Mouse (Mus musculus) bone marrow, adult 2 months (tissue): ENCODE measurements around the gene Ppp1r27. TPM values are rescaled to one million over a fixed set of nuclear protein-coding genes. Genes with fewer than 3 reads are reported as not detected.

Experiments
- H3K27ac ChIP-seq: fragments of 200-500 bp; 2 replicates; pipeline ENCODE4 v1.5.1; 2012; ENCODE audit warnings: low read depth, mild to moderate bottlenecking, control low read depth, inconsistent platforms, low read length; ENCODE audit not compliant: control insufficient read depth, poor library complexity, insufficient read depth
- H3K4me1 ChIP-seq: fragments of 200-500 bp; 2 replicates; pipeline ENCODE4 v1.6.1; 2011; ENCODE audit warnings: low read length; ENCODE audit not compliant: control insufficient read depth, insufficient read depth
- H3K4me3 ChIP-seq: fragments of 200-500 bp; replicated peaks from 2 replicates; pipeline ENCODE3; 2011; ENCODE audit warnings: mild to moderate bottlenecking, low read depth, low read length, control low read depth; ENCODE audit not compliant: control insufficient read depth
- CTCF ChIP-seq: fragments of 200-500 bp; IDR thresholded peaks from 2 replicates; pipeline ENCODE4 v1.5.1; 2011; ENCODE audit warnings: low read length, control low read depth; ENCODE audit not compliant: control insufficient read depth, insufficient read depth
- POLR2A ChIP-seq: fragments of 200-500 bp; IDR thresholded peaks from 2 replicates; pipeline ENCODE4 v1.6.1; 2011; ENCODE audit warnings: low read depth, mild to moderate bottlenecking, control low read depth, low read length, borderline replicate concordance; ENCODE audit not compliant: control insufficient read depth
- WGBS: fragments of 180-500 bp; shearing (Covaris S2); methylation state at CpG from one replicate; pipeline ENCODE4 v1.1.7; 2018; 5-methylcytosine and 5-hydroxymethylcytosine counted together
- polyA plus RNA-seq: library from polyadenylated mRNA; stranded (reverse); fragments of >200 nt; gene quantifications from 2 replicates; pipeline ENCODE4 v1.2.4, GENCODE M21; 2011; ENCODE audit warnings: low replicate concordance; ENCODE audit not compliant: missing spikeins, insufficient read depth, insufficient read length

Ppp1r27 gene
- polyA plus RNA-seq, 1 experiment, result not detected

- peaks cover 4% of the 10 kb centered on the region for H3K4me1 ChIP-seq
- TF ChIP-seq CTCF, result no peak
- TF ChIP-seq POLR2A, result no peak
- peak overlapping the region; percentile 91 for H3K4me3 ChIP-seq
- H3K27ac ChIP-seq, result peak overlapping the region; percentile 97
- 50% methylated on average over 8 of the region's 8 CpGs for WGBS
These were observed 31.5 kb upstream of the Ppp1r27 start for GRCm38 (mm10) chr11:120582268-120582981.

GRCm38 (mm10) chr11:120581490-120582267 is 30.7 kb upstream of the Ppp1r27 start, which contains the start of gene Arhgdia:
Gene Arhgdia, minus strand, starts transcription at chr11:120581624.
- Histone ChIP-seq H3K4me1 (peaks cover 4% of the 10 kb centered on the region), H3K4me3 (peak within 1 kb of the TSS; percentile 91), H3K27ac (peak within 1 kb of the TSS; percentile 97)
- WGBS, result under 1% methylated on average over 68 of the region's 75 CpGs
- TF ChIP-seq POLR2A (peak; percentile 91), CTCF (peak; percentile 23; the same call in 1 of the 2 replicates)

- under 1% methylated on average over 44 of the region's 44 CpGs for WGBS
- TF ChIP-seq CTCF (no peak), POLR2A (no peak)
- H3K4me1 ChIP-seq, result peaks cover 4% of the 10 kb centered on the region
- peak overlapping the region; percentile 91 for H3K4me3 ChIP-seq
- peak overlapping the region; percentile 97 for H3K27ac ChIP-seq
These were observed 30.0 kb upstream of the Ppp1r27 start for GRCm38 (mm10) chr11:120580871-120581331.

GRCm38 (mm10) chr11:120580190-120580589 is 29.3 kb upstream of the Ppp1r27 start:
- WGBS, result 31% methylated on average over 7 of the region's 7 CpGs
- Histone ChIP-seq H3K4me1 (peaks cover 4% of the 10 kb centered on the region), H3K27ac (peak overlapping the region; percentile 97), H3K4me3 (peak overlapping the region; percentile 91)
- TF ChIP-seq POLR2A, result no peak
- no peak for TF ChIP-seq CTCF

- Histone ChIP-seq H3K27ac (peak overlapping the region; percentile 62), H3K4me1 (peaks cover 4% of the 10 kb centered on the region), H3K4me3 (peak overlapping the region; percentile 91)
- WGBS, result 67% methylated on average over 15 of the region's 15 CpGs
- TF ChIP-seq POLR2A (no peak), CTCF (peak; percentile 73)
These were observed 28.6 kb upstream of the Ppp1r27 start for GRCm38 (mm10) chr11:120579316-120580107.

DNA sequence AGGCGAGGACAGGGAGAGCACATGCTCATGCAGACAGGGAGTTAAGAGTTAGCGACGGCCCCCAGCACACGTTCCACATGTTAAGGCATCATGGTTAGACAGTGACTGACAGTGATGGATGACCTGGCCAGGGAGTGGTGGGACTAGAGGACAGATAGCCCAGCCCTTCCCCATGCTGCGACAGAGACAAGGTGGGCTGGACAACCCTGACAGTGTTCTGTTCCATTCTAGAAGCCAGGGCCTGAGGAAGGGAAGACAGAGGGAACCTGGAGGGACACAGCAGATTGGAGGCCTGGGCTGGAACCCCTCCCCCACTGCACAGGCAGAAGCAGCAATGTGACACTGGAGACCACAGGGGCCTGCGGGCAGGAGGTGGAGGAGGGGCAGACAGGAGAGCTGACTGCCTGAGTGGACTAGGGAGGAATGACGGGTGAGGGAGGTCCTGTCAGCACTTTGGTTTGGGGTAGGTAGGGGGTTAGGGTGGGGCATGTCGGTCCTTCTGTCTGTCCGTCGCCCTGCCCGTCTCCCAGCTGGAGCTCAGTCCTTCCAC is 27.8 kb upstream of the Ppp1r27 start:
- TF ChIP-seq POLR2A (no peak), CTCF (no peak)
- H3K27ac ChIP-seq, result no peak overlapping the region
- H3K4me3 ChIP-seq, result no peak overlapping the region
- peaks cover 6% of the 10 kb centered on the region for H3K4me1 ChIP-seq
- 88% methylated on average over 11 of the region's 11 CpGs for WGBS

- Histone ChIP-seq H3K4me3 (no peak overlapping the region), H3K4me1 (peaks cover 6% of the 10 kb centered on the region), H3K27ac (no peak overlapping the region)
- 84% methylated on average over 10 of the region's 10 CpGs for WGBS
- TF ChIP-seq CTCF, result no peak
- TF ChIP-seq POLR2A, result no peak
These were observed 27.2 kb upstream of the Ppp1r27 start for GRCm38 (mm10) chr11:120578024-120578693.

GRCm38 (mm10) chr11:120577211-120578023 is 26.5 kb upstream of the Ppp1r27 start:
- 67% methylated on average over 7 of the region's 7 CpGs for WGBS
- Histone ChIP-seq H3K4me3 (no peak overlapping the region), H3K4me1 (peaks cover 4% of the 10 kb centered on the region), H3K27ac (no peak overlapping the region)
- TF ChIP-seq CTCF (0 out of 2 replicates have a peak, but pooled peaks have one; percentile 12), POLR2A (no peak)
